Mouse (Mus musculus): ENCODE measurements at regions not wholly inside any gene's neighbourhood (a gene's known extent, or its start where the extent isn't known, plus 50 kb on each side); places are given as distances from the start of the nearest gene placed in this dataset.

- TF ChIP-seq CTCF (IDR thresholded peaks at IDR 0.05; ENCODE audit: control insufficient read depth, insufficient read depth, insufficient replicate concordance, low read depth, low read length) (no peak), POLR2A (IDR thresholded peaks at IDR 0.05; ENCODE audit: control insufficient read depth, low read depth, low read length) (no peak)
Measured at GRCm38 (mm10) chr8:36341965-36342364, 576.4 kb downstream of the Gm19410 start.

All from testis, adult 2 months (tissue).